Mouse (Mus musculus) NIH3T3 (cell line): ENCODE results near the gene Mlst8.

ENCODE experiments used
- DNase-seq: peaks from one replicate; pipeline ENCODE4 v3.0.0-alpha.2; 2012; ENCODE audit warnings: low read depth

The Mlst8 gene

DNA sequence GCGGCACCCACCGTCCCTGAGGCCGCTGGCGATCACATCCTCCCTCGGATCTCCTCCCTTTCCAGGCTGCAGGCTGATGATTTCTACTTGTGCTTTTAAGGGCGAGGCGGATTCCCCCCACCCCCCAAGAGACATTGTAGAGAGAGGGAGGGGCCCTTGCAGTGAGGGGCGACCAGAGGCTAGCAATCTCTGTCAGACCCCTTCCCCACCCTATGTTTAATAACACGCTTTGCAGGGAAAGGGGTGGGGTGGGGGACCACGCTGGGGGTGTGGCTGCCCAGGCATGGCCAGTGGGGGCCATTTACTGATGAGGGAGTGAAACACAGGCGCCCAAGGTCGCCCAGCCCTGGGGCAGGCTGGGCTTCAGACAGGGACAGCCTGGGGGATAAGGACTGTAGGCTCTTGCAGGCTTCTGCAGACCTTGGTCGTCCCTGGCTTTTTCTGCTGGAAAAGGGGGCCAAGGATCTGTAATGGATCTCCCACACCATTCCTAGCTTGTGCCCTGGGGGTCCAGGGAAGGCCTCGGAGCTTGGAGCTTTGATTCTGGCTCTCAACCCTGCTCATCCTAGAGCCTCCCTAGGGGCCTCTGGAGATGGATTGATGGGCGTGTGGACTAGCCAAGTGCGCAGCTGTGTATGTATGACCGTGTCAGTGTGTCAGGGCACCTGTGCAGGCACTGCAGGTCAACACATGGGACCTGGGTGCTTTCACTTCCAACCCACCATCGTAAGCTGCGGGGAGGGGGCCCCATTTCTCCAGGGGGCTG is 10.6 kb upstream of the Mlst8 start:
- DNase-seq, result no peak

DNA sequence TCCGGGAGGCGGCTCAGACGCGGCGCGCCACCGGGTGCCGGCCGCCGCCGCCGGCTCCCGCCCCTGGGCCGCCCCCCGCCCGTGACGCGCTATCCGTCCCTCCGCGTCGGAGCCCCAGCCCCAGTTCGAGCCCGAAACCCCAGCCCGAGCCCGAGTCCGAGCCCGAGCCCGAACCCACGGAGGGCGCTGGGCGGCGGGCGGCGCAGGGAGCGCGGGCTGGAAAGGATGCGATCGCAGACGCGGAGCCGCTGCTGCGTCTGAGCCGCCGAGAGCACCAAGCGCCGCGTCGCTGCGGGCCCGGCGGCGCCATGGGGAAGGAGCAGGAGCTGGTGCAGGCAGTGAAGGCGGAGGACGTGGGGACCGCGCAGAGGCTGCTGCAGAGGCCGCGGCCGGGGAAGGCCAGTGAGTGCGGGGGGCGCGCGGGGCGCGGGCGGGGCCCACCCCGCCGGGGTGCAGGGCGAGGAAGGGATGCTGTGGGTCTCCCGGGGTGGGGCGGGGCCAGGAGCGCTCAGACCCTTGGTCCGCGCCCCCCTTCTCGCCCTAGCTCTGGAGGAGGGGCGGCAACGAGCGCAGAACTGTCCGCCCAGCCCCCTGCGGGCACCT is 9.9 kb upstream of the Mlst8 start:
- DNase-seq, result no peak

DNA sequence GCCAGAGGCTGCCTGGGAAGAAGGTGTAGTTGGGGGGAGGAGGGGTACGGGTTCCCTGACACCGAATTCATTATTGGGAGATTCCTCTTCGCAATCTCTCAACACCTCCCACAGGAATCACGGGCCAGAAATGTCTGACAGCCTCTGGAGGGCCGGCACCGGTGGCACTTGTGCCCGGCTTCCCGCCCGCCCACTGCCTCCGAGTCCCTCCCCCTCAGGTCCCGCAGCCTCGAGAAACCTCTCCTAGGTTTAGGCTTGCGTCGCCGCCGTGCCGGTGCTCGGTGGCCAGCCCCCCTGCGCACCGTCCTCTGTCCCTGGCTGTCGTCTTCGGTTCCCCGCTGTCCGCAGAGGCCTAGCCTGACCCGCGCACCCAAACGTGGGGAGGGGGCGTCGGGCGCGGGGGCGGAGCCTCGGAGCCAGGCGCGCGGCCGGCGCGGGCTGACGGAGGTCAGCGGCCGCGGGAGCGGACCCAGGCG is 9.3 kb upstream of the Mlst8 start, which contains the start of gene Caskin1:
Gene Caskin1, plus strand, starts transcription at position 416 of the 476 bp plus-strand sequence.
- no peak for DNase-seq

DNA sequence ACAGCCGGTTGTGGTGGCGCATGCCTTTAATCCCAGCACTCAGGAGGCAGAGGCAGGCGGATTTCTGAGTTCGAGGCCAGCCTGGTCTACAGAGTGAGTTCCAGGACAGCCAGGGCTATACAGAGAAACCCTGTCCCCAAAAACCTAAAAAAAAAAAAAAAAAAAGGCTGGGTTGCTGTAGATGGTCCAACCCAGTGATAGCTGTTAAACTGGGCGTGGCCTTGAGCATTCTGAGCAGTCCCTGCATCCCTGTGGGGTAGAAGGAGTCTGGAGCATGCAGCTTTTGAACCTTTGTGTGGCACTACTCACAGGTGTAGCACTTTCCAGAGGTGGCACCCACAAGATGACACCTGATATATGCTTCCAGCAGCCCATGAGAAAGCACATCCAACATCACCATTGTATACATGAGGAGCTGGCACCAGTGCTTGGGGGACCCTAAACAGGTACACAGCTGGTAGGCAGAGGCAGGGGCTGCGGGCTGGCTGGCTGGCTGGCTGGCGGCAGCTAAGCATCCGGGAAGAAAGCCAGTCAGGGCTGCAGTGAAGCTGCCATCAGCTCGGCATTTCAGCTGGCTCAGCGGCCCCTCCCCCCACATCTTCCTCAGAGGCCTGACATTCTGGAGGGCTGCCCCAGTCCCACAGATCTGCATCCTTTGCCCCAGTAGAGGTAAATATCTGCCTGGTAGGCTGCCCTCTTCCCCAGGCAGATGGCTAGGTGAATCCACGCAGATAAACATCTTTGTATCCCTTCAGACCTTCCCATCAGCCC is 6.4 kb upstream of the Mlst8 start:
- DNase-seq, result peak; percentile 62

DNA sequence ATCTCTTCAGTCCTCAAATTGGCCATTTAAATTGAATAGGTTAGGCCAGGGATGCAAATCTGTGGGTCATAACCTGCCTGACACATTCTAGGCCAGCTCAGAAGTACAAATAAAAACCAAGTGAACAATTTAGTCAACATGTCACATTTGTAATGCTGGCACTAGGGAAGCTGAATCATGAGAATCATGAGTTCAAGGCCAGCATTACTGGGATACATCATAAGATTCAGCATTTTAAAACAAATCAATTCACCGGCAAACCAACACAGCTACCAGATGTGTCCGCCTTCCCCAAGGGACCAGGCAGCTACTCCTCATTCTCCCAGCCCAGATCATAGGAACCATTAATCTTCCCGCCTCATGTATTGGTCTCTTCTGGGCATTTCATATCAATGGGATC is 4.6 kb upstream of the Mlst8 start:
- no peak for DNase-seq

DNA sequence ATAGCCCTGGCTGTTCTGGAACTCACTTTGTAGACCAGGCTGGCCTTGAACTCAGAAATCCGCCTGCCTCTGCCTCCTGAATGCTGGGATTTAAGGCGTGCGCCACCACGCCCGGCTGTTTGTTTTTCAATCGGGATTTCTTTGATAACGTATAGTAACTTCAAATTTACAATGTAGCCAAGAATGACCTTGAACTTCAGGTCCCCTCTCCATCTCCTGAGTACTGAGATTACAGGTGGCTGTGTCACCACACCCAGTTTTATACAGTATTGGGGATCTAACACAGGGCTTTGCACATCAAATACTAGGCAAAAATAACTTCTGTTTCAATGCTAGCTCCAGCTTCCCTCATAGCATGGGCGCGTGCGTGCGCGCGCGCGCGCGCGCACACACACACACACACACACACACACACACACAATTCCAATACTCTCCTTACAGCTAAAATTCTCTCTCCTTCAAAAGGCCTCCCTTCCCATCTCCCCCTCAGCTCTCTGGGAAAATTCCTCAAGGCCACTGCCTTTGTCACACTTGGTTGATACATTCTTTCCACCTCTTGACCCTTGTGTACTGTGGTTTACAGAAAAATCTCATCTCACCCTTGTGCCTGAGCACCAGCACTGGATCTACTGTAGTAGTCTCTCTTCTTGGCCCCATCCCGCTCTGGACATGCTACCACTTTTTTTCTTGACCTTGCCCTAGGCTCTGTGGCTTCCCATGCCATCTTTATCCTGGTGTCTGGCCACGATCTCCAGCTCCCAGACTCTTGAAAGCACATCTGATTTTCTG is 2.3 kb upstream of the Mlst8 start:
- DNase-seq, result no peak

DNA sequence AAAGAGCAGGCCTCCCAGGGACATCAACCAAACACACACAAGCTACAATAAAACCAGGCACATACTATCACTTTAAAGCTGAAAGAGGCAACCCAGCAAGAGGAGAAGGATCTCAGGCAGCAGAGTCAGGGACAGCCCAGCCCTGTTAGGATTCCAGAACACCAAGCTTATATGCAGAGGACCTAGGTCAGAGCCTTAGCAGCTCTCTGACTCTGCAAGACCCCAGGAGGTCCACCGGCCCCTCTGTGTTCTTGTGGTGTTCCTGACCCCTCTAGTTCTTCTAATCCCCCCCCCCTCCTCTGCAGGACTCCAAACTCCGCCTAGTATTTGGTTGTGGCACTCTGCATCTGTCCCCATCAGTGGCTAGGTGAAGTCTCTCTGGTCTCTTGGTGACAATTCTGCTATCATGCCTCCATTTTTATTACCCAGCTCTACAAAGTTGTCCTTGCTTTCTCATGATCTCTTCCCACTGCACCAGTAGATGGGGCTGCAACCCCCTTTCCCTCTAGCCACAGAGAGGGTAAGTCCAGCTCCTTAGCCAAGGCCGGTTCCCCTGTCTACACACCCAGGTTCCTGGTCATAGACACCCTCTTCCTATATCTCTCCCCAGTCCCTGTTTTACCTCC is 1.4 kb upstream of the Mlst8 start:
- peak; percentile 75 for DNase-seq

DNA sequence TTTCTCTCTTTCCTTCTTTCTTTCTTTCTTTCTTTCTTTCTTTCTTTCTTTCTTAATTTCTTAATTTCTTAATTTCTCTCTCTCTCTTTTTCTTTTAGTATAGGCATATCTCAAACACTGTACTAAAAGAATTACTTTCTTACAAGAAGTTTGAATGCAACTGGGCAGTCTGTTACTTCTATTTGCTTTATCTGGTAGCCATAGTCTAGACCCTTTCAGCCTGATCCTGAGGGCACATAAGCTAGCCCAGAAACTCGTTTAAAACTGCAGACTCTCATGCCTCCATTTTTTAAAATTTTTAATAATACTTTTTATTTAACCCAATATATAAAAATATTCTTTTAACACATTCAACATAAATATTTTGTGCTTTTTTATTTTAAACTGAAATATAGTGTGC is 553 bp upstream of the Mlst8 start:
- no peak for DNase-seq

DNA sequence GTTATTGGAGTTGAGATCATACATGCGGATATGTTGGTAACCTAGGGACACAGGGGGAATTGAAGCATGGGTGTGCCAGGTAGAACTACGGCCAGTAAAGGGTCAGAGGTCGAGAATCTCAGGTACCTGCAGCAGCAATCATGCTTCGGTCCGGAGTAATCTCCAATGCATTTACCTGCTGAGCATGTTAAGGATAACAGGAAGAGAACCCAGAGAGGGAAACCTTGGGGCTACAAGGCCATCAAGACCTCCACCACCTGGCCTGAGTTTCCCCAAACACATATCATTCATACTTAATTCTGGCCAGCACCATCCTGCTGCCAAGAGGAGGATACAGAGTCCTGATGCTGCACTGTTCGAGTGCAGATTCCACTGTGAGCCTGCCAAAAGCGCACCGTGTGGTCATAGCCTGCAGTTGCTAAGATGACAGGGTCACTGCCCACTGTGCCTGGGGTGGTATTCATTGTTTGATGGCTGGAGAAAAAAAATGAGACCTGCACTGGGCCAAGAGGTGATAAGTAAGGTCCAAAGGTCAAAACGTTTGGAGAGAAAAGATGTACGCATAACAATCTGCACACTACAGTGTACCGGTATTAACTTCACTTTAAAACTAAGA is 785 bp downstream of the Mlst8 start:
- peak; percentile 43 for DNase-seq

DNA sequence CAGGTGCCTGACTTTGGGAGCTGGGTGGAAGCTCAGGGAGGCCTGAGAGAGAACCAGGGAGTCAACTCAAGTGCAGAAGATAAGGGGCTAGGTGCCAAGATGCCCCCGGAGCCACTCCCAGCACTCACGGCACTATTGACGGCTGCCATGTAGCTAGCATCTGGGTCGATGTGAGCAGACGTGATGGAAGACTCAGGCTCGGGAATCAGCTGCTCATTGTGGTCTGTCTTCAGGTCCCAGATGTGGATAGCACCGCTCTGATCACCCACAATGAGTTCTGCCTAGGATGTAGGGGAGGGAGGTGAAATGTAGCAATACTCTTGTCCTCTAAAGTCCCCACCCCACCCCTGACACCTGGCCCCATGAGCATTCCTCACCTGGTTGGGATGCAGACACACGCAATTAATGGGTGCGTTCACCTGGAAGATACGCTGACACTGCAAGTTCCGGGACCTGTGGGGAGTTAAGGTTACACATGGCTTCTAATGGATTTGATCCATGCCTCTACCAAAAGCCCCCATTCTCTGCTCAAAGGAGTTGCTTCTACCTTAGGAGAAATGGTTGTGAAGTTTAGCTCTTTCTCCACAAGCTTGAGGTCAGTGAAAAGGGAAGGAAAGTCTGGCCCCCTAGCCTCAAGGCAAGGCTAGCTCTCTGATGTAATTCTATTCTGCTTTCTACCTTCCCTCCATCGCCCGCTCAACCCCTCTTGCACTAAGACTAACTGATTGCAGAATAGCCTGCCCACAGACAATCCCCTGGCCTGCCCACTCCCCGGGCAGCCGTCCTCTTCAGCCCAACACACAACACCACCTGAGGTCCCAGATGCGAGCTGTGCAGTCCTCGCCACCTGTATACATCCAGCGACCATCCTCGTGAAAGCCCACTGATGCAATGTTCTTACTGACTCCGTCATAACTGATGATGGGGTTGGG is 1.6 kb downstream of the Mlst8 start:
- no peak for DNase-seq

DNA sequence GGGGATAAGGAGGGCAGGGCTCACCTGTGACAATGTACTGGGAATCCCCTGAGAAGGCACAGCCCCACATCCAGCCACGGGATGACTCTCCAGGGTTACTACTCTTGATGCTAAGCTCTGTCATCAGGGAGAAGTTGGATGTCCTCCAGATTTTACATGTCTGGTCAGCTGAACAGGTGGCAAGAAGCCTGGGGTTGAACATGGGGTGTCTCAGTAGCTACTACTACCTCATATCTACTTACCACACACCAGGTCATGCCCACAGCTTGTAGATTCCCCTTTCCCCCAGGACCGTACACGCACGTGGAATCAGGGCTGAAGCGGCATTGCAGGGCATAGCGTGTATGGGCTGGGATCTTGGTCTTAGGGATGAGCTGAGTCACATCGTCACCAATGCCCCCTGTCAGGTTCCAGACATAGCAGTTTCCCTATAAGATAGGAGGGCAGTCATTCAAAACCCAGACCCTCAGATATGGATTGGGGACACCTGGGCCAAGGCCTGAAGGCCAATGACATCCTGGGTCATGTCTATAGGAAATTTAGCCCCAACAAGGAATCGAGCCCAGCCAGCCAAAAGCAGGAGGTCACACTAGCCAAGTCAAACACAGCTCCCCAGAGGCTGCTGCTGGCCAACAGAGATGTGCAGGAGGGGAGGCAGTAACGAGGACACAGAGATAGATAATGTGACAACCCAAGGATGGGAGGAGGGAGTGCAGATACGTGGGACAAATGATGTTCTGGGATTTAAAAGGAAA is 2.7 kb downstream of the Mlst8 start:
- no peak for DNase-seq

DNA sequence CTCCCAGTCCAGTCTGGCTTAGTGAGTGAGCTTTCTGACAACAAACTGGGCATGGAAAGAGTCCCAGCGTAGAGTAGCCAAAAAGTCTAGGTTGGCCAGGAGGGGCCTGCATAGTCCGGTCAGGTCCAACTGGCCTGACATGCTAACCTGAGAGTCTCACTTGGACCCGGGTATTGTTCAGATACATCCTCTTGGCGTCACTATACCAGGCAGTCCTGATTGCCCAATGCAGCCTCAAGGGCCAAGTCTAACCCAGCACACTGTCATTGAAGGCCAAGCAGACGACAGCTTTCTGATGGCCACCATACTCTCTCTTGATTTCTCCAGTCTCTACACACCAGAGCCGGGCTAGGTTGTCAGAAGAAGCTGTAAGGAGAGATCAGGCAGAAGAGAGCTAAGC is 3.3 kb downstream of the Mlst8 start:
- DNase-seq, result no peak

DNA sequence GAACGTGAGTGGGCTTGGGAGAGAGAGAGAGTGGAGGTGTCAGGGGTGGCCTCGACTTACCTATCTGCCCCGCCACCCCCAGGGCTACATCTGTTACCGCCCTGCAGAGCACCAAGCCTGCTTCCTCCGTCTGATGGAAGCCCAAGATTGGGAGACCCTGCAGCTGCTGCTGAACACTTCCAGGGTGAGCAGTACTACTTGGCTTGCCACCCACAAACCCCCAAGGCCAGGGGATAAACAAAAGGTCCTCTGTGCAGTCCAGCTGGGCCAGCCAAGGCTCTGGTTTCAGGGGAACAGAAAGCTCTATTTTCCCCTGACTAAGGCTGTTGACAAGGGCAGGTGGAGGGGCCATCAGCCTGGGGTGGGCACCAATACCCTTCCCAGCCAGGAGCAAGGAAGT is 4.3 kb downstream of the Mlst8 start:
- DNase-seq, result no peak

DNA sequence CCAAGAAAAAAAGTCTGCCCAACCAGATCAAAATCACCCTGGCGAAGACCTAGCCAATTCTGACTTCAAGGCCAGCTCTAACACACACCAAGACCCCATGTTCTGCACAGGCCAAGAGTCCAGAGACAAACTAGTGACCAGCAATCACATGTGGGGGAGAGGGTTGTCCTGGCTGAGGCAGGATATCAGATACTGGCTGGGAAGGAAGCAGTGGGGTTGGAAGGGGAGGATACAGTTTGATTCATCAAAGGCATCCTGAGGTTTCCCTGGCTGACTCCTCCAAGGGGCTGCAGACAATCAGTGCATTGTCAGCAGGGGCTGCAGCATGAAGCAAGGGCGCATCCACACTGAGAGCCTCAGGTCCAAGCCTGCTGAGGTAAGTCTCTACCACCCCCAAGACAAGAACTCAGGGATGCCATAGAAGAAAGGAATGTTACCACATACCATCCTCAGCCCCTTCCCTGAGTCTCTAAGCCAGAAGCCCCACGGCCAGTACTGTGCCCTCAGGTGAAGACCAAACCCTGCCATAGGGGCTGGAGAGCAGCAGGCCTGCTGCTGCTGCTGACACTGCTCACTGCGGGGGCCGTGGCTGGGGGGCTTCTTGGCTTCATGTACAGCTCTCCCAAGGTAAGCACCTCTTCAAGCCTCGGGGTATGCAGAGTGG is 5.1 kb downstream of the Mlst8 start, which contains the start of gene Bricd5:
Gene Bricd5, plus strand, starts transcription at position 273 of the 664 bp plus-strand sequence.
- no peak for DNase-seq

DNA sequence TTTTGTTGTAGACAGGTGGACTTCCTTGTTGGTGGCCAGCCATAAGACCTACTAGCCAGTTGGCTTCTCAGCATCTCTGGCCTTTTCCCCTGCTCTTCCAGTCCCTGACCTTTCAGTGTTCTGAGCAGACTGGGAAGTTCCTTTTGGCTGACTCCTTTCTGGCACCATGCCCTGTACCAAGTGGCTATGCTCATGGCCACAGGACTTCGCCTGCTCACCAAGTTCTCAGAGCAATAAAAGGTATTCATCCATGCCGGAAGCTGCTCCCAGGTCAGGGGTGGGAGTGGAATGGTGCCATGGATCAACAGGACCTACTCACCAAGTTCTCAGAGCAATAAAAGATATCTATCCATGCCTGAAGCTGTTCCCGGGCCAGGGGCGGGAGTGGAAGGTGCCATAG is 6.4 kb downstream of the Mlst8 start:
- peak; percentile 46 for DNase-seq

DNA sequence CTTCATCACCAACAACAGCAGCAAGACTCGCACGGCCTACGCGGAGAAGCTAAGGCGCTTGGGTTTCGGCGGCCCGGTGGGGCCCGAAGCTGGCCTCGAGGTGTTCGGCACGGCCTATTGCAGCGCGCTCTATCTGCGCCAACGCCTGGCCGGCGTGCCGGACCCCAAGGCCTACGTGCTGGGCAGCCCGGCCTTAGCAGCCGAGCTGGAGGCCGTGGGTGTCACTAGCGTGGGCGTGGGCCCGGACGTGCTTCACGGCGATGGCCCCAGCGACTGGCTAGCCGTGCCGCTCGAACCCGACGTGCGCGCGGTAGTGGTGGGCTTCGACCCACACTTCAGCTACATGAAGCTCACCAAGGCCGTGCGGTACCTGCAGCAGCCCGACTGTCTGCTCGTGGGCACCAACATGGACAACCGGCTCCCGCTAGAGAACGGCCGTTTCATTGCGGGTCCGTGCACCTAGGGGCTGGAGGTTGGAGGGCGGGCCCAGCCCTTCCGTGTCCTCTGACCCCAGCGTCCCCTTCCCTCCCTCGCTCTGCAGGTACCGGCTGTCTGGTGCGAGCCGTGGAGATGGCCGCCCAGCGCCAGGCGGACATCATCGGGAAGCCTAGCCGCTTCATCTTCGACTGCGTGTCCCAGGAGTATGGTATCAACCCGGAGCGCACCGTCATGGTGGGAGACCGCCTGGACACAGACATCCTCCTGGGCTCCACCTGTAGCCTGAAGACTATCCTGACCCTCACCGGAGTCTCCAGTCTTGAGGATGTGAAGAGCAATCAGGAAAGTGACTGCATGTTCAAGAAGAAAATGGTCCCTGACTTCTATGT is 8.0 kb downstream of the Mlst8 start:
- DNase-seq, result peak; percentile 53

DNA sequence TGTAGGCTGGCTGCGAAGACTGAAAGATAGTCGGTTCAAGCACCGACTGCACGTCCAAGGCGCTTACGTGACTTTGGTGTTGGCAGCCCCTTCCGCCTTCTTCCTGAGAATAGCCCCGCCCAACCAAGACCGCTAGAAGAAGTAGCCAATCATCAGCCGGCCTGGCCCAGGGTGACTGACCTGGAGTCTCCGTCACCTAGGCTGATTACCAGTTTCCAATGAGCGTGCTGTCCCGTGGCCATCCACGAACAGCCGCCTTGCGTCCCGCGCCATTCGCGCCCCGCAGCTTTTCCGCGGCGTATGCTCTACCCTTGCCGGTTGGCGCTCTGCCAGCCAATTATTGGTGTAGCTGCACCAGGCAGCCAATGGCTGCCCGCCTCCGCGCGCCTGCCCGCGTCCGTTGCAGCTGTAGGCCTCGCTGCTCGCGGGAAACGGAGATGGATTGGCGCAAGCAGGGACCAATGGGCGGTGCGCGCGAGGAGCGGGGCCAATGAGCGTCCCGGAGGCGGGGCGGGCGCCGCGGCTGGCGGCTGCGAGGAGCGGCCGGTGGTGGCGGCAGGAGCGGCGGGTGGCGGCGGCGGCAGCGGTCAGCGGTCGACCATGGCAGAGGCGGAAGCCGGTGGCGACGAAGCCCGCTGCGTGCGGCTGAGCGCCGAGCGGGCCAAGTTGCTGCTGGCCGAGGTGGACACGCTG is 8.8 kb downstream of the Mlst8 start, which contains the start of the genes E4f1 and Pgp:
Gene E4f1, minus strand, starts transcription at position 404 of the 693 bp plus-strand sequence.
Gene Pgp, plus strand, starts transcription at position 483 of the 693 bp plus-strand sequence.
- DNase-seq, result peak; percentile 100
